Mouse (Mus musculus) bone marrow macrophage, adult 2 months (primary cell): Measurements from ENCODE around the gene Pan2.

Experiments used
- CTCF ChIP-seq: IDR thresholded peaks from 2 replicates; pipeline ENCODE4 v1.5.1; 2012; ENCODE audit warnings: low read depth, mild to moderate bottlenecking, low read length, moderate library complexity
- POLR2A ChIP-seq: IDR thresholded peaks from 2 replicates; pipeline ENCODE4 v1.6.1; 2012; ENCODE audit warnings: mild to moderate bottlenecking, low read depth, low read length, borderline replicate concordance

GRCm38 (mm10) chr10:128361836-128362235, 58.7 kb downstream of the Pan2 start:
- TF ChIP-seq POLR2A (no peak), CTCF (no peak)
